In genomic region chr2:30553851-30554540, GRCm38 (mm10) we compare ENCODE assay signal across 8 mouse cellular contexts. TPM values are rescaled to one million over a fixed set of nuclear protein-coding genes. Genes with fewer than 3 reads are reported as not detected.
DNase-seq lines count a peak whose midpoint lies in the region; ATAC-seq and TF ChIP-seq lines count a peak whose summit lies in the region.

No protein-coding gene starts in this region.

- no peak for TF ChIP-seq CTCF in CH12.LX (conservative IDR thresholded peaks at IDR 0.05 in 1 of 2, IDR thresholded peaks at IDR 0.05 in 1 of 2; ENCODE audit: low read depth in 2 of 2, low read length in 2 of 2)
- TF ChIP-seq CTCF in layer of hippocampus, adult 2 months (conservative IDR thresholded peaks at IDR 0.05), result no peak
- no peak for TF ChIP-seq CTCF in lung, adult 2 months (IDR thresholded peaks at IDR 0.05; ENCODE audit: insufficient read depth, low read length)
- no peak for TF ChIP-seq CTCF in olfactory bulb, adult 2 months (IDR thresholded peaks at IDR 0.05; ENCODE audit: insufficient read depth, low read depth, low read length)

- peak; percentile 56 for DNase-seq in CH12.LX (ENCODE audit: extremely low read depth)
- peak; percentile 28 for DNase-seq in c-Kit-positive CD71-negative TER-119-negative erythroid progenitor cells, embryonic 14.5 days (ENCODE audit: low read depth)
- DNase-seq in heart, postnatal 4 days, result peak; percentile 56
- DNase-seq in layer of hippocampus, adult 2 months (ENCODE audit: low spot score in 2 of 2), result peak; percentile 73 to 85
- peak; percentile 54 for DNase-seq in lung, adult 2 months
- DNase-seq in ovary, postnatal 36 days (ENCODE audit: low spot score), result no peak

- no peaks in the 10 kb centered on the region for H3K36me3 ChIP-seq in CH12.LX (replicated peaks in 1 of 2; ENCODE audit: control insufficient read depth in 1 of 2, insufficient read depth in 1 of 2, low read length in 1 of 2)
- H3K36me3 ChIP-seq in forebrain, embryonic 13.5 days (ENCODE audit: poor library complexity, severe bottlenecking), result no peaks in the 10 kb centered on the region

- H3K4me1 ChIP-seq in CH12.LX (ENCODE audit: control insufficient read depth in 1 of 2, insufficient read depth in 2 of 2), result peaks cover 3 to 10% of the 10 kb centered on the region in 2 experiments; a peak in 1 of 4 replicates
- H3K4me1 ChIP-seq in forebrain, embryonic 13.5 days, result peaks cover 5% of the 10 kb centered on the region
- no peaks in the 10 kb centered on the region; the same call in 1 of the 2 replicates for H3K4me1 ChIP-seq in lung, adult 2 months (ENCODE audit: control insufficient read depth, insufficient read depth, low read length)
- H3K4me1 ChIP-seq in olfactory bulb, adult 2 months (ENCODE audit: control insufficient read depth, insufficient read depth, low read length), result peaks cover 15% of the 10 kb centered on the region

- in situ Hi-C loops in CH12.LX (cut with MboI; ENCODE audit: low pct_ligation_motif_present, low pct_unique_long_range_greater_than_20kb, low sequenced_read_pairs), result no loop called here

- no peak overlapping the region for H3K4me3 ChIP-seq in CH12.LX (replicated peaks in 1 of 3; ENCODE audit: low read depth in 2 of 3, low read length in 2 of 3, poor library complexity in 1 of 3)
- no peak overlapping the region for H3K4me3 ChIP-seq in forebrain, embryonic 13.5 days
- H3K4me3 ChIP-seq in layer of hippocampus, adult 2 months, result peak overlapping the region; percentile 5; the same call in 1 of the 2 replicates
- H3K4me3 ChIP-seq in lung, adult 2 months (replicated peaks; ENCODE audit: extremely low read depth, low read depth, low read length), result no peak overlapping the region
- H3K4me3 ChIP-seq in olfactory bulb, adult 2 months (ENCODE audit: insufficient read depth, low read depth, low read length), result peak overlapping the region; percentile 26

- TF ChIP-seq EP300 in CH12.LX (IDR thresholded peaks at IDR 0.05; ENCODE audit: low read length), result no peak

- 61% methylated on average over 7 of the region's 7 CpGs for WGBS in forebrain, embryonic 13.5 days
- WGBS in lung, adult 2 months, result 60% methylated on average over 7 of the region's 7 CpGs
- 69% methylated on average over 7 of the region's 7 CpGs for WGBS in olfactory bulb, adult 2 months

- no peak for TF ChIP-seq POLR2A in CH12.LX (IDR thresholded peaks at IDR 0.05; ENCODE audit: low read depth, low read length)
- no peak for TF ChIP-seq POLR2A in lung, adult 2 months (IDR thresholded peaks at IDR 0.05; ENCODE audit: borderline replicate concordance, extremely low read depth, low read depth, low read length)
- no peak for TF ChIP-seq POLR2A in olfactory bulb, adult 2 months (IDR thresholded peaks at IDR 0.05; ENCODE audit: insufficient read depth, low read depth, low read length)

- peaks cover 9% of the 10 kb centered on the region for H3K9me3 ChIP-seq in CH12.LX (replicated peaks; ENCODE audit: low read length)
- H3K9me3 ChIP-seq in forebrain, embryonic 13.5 days (replicated peaks), result no peaks in the 10 kb centered on the region

- no peak overlapping the region for H3K27ac ChIP-seq in CH12.LX (ENCODE audit: insufficient read depth, low read depth)
- peak overlapping the region; percentile 6; the same call in 1 of the 2 replicates for H3K27ac ChIP-seq in forebrain, embryonic 13.5 days
- peak overlapping the region; percentile 82 for H3K27ac ChIP-seq in layer of hippocampus, adult 2 months
- H3K27ac ChIP-seq in olfactory bulb, adult 2 months (ENCODE audit: insufficient read depth, low read depth, low read length), result no peak overlapping the region

- ATAC-seq in forebrain, embryonic 13.5 days, result peak; percentile 95

- H3K4me2 ChIP-seq in CH12.LX (ENCODE audit: insufficient read depth, low read depth, poor library complexity, severe bottlenecking), result no peak overlapping the region
- H3K4me2 ChIP-seq in forebrain, embryonic 13.5 days, result peak overlapping the region; percentile 39

- H3K9ac ChIP-seq in CH12.LX (ENCODE audit: insufficient read depth, low read depth), result no peak overlapping the region
- H3K9ac ChIP-seq in forebrain, embryonic 13.5 days, result 0 out of 2 replicates have a peak overlapping the region, but pooled peaks have one; percentile 21

- TF ChIP-seq RAD21 in CH12.LX (IDR thresholded peaks at IDR 0.05; ENCODE audit: low read depth, low read length), result no peak; the same call in 1 of the 2 replicates

- H3K27me3 ChIP-seq in CH12.LX (replicated peaks), result no peaks in the 10 kb centered on the region
- H3K27me3 ChIP-seq in forebrain, embryonic 13.5 days, result no peaks in the 10 kb centered on the region

- no peaks in the 10 kb centered on the region for H3K79me2 ChIP-seq in CH12.LX (replicated peaks; ENCODE audit: control insufficient read depth, extremely low read depth, insufficient read depth, poor library complexity, severe bottlenecking)

- dilution Hi-C loops in CH12.LX (cut with MboI; ENCODE audit: extremely low pct_ligation_motif_present, extremely low pct_unique_long_range_greater_than_20kb, low sequenced_read_pairs), result no loop called here

TF ChIP-seq in CH12.LX, 34 proteins besides CTCF, POLR2A, EP300 and RAD21:
- TF ChIP-seq RCOR1 (conservative IDR thresholded peaks at IDR 0.05; ENCODE audit: low read depth, low read length), result no peak
- no peak for TF ChIP-seq ZKSCAN1 (IDR thresholded peaks at IDR 0.05; ENCODE audit: borderline replicate concordance, low read depth, low read length)
- TF ChIP-seq SIN3A (IDR thresholded peaks at IDR 0.05; ENCODE audit: low read length), result no peak
- no peak for TF ChIP-seq POLR2AphosphoS2 (IDR thresholded peaks at IDR 0.05; ENCODE audit: low read depth, low read length)
- no peak for TF ChIP-seq MAZ (IDR thresholded peaks at IDR 0.05; ENCODE audit: low read depth, low read length)
- no peak for TF ChIP-seq ZNF384 (IDR thresholded peaks at IDR 0.05; ENCODE audit: low read depth, low read length)
- no peak; the same call in 1 of the 2 replicates for TF ChIP-seq GABPA (IDR thresholded peaks at IDR 0.05; ENCODE audit: insufficient replicate concordance, low read depth, low read length)
- TF ChIP-seq BHLHE40 (IDR thresholded peaks at IDR 0.05; ENCODE audit: low read depth, low read length), result no peak
- TF ChIP-seq ELF1 (IDR thresholded peaks at IDR 0.05; ENCODE audit: low read depth, low read length), result no peak
- TF ChIP-seq ETS1 (conservative IDR thresholded peaks at IDR 0.05; ENCODE audit: low read depth, low read length), result no peak
- no peak for TF ChIP-seq UBTF (IDR thresholded peaks at IDR 0.05; ENCODE audit: low read depth, low read length)
- TF ChIP-seq JUND (conservative IDR thresholded peaks at IDR 0.05; ENCODE audit: low read depth, low read length), result no peak
- no peak for TF ChIP-seq MAX (IDR thresholded peaks at IDR 0.05; ENCODE audit: low read length)
- peak; percentile 85 for TF ChIP-seq USF1 (IDR thresholded peaks at IDR 0.05; ENCODE audit: low read depth, low read length)
- no peak for TF ChIP-seq ZC3H11A (IDR thresholded peaks at IDR 0.05; ENCODE audit: low read depth, low read length)
- TF ChIP-seq NELFE (IDR thresholded peaks at IDR 0.05; ENCODE audit: low read depth, low read length), result no peak
- TF ChIP-seq SMC3 (IDR thresholded peaks at IDR 0.05; ENCODE audit: low read depth, low read length), result no peak
- peak; percentile 69; the same call in 1 of the 2 replicates for TF ChIP-seq KAT2A (IDR thresholded peaks at IDR 0.05; ENCODE audit: insufficient replicate concordance, low read length)
- TF ChIP-seq MEF2A (IDR thresholded peaks at IDR 0.05; ENCODE audit: borderline replicate concordance, low read depth, low read length), result no peak
- TF ChIP-seq HCFC1 (IDR thresholded peaks at IDR 0.05; ENCODE audit: low read depth, low read length), result peak; percentile 91
- no peak for TF ChIP-seq PAX5 (IDR thresholded peaks at IDR 0.05; ENCODE audit: low read length)
- no peak for TF ChIP-seq MYC (IDR thresholded peaks at IDR 0.05; ENCODE audit: low read depth, low read length)
- no peak for TF ChIP-seq TCF12 (IDR thresholded peaks at IDR 0.05; ENCODE audit: low read depth, low read length)
- TF ChIP-seq USF2 (conservative IDR thresholded peaks at IDR 0.05; ENCODE audit: low read depth, low read length), result peak; percentile 80
- TF ChIP-seq MAFK (IDR thresholded peaks at IDR 0.05; ENCODE audit: insufficient replicate concordance, low read length), result no peak
- no peak for TF ChIP-seq JUN (IDR thresholded peaks at IDR 0.05; ENCODE audit: insufficient read depth, low read depth, low read length)
- TF ChIP-seq MXI1 (IDR thresholded peaks at IDR 0.05; ENCODE audit: low read depth, low read length), result no peak
- no peak for TF ChIP-seq NRF1 (IDR thresholded peaks at IDR 0.05; ENCODE audit: low read depth, low read length)
- no peak for TF ChIP-seq CHD2 (IDR thresholded peaks at IDR 0.05; ENCODE audit: low read length)
- TF ChIP-seq IRF4 (IDR thresholded peaks at IDR 0.05; ENCODE audit: low read depth, low read length), result no peak
- TF ChIP-seq TBP (conservative IDR thresholded peaks at IDR 0.05; ENCODE audit: low read depth, low read length), result no peak
- TF ChIP-seq ZMIZ1 (IDR thresholded peaks at IDR 0.05; ENCODE audit: low read depth, low read length), result no peak
- TF ChIP-seq E2F4 (IDR thresholded peaks at IDR 0.05; ENCODE audit: insufficient replicate concordance, low read depth, low read length), result no peak
- TF ChIP-seq CHD1 (IDR thresholded peaks at IDR 0.05; ENCODE audit: low read depth, low read length), result no peak

RNA-seq across cellular contexts. Expression of gene Cstad, which starts 40.8 kb away (rescaled TPM):
- total RNA-seq in CH12.LX (2012; rRNA removed), result 0.51 TPM in 1 of 2 replicates, not detected in the other
- total RNA-seq in CH12.LX (2014; rRNA removed), result not detected in 2 replicates
- polyA plus RNA-seq in CH12.LX (2012; ENCODE audit: insufficient read length, low read depth), result 0.29 TPM in 1 of 2 replicates, not detected in the other
- 0.49 and 1.1 TPM in 2 replicates for polyA plus RNA-seq in forebrain, embryonic 13.5 days (2015; fragmentation: Nextera tagmentation; extraction: Ambion mirVana)
- 1 to 10 TPM; 1.7 to 3.2 TPM for total RNA-seq in heart, postnatal 4 days (2021)
- total RNA-seq in layer of hippocampus, adult 2 months (2021), result 10 to 100 TPM in 1 of 2 experiments, 1 to 10 TPM in 1; 7.8 to 11.3 TPM
- polyA plus RNA-seq in lung, adult 2 months (2012; rRNA removed), result 0.69 and 1.6 TPM in 2 replicates
- not detected in 2 replicates for polyA plus RNA-seq in olfactory bulb, adult 2 months (2012; ENCODE audit: insufficient read depth, insufficient read length, low replicate concordance, missing spikeins)

Comparison
In these comparisons a context has a peak if more than half of its experiments do, and no peak if none do; other contexts are left out.
1. H3K27ac ChIP-seq: peak in forebrain, embryonic 13.5 days (single experiment) and layer of hippocampus, adult 2 months (single experiment); none in CH12.LX (single experiment) and olfactory bulb, adult 2 months (single experiment).
2. H3K4me3 ChIP-seq: peak in layer of hippocampus, adult 2 months (single experiment) and olfactory bulb, adult 2 months (single experiment); none in CH12.LX (0 of 3), forebrain, embryonic 13.5 days (single experiment) and lung, adult 2 months (single experiment).